Mouse (Mus musculus) stomach, embryonic 14.5 days (tissue): ENCODE measurements around the gene Cacng8. TPM values are rescaled to one million over a fixed set of nuclear protein-coding genes. Genes with fewer than 3 reads are reported as not detected.

ENCODE experiments used
- ATAC-seq: fragments of 200-750 bp; cut with Nextera tagmentation; 2 replicates; pipeline ENCODE4 v1.8.0; 2017; ENCODE audit warnings: low read depth, moderate TSS enrichment; ENCODE audit not compliant: insufficient number of reproducible peaks, insufficient read depth, low FRiP score
- H3K27ac ChIP-seq: fragments of 300-500 bp; sonication (generic); 2 replicates; pipeline ENCODE4 v1.5.1; 2014; ENCODE audit warnings: mild to moderate bottlenecking, low read length, moderate library complexity, mixed read lengths
- H3K27me3 ChIP-seq: fragments of 300-500 bp; sonication (generic); 2 replicates; pipeline ENCODE4 v1.6.1; 2014; ENCODE audit warnings: low read length, control low read depth, mixed read lengths; ENCODE audit not compliant: control insufficient read depth, insufficient read depth
- H3K36me3 ChIP-seq: fragments of 300-500 bp; sonication (generic); 2 replicates; pipeline ENCODE4 v1.6.1; 2014; ENCODE audit warnings: mild to moderate bottlenecking, control low read depth, low read length, moderate library complexity, mixed read lengths; ENCODE audit not compliant: control insufficient read depth, insufficient read depth
- H3K4me1 ChIP-seq: fragments of 300-500 bp; sonication (generic); 2 replicates; pipeline ENCODE4 v1.6.1; 2014; ENCODE audit warnings: low read length, control low read depth, mixed read lengths; ENCODE audit not compliant: control insufficient read depth, insufficient read depth
- H3K4me2 ChIP-seq: fragments of 300-500 bp; sonication (generic); replicated peaks from 2 replicates; pipeline ENCODE4 v1.6.1; 2014; ENCODE audit warnings: low read depth, low read length, control low read depth
- H3K4me3 ChIP-seq: fragments of 300-500 bp; sonication (generic); 2 replicates; pipeline ENCODE4 v1.5.1; 2014; ENCODE audit warnings: low read depth, low read length, control low read depth
- H3K9ac ChIP-seq: fragments of 300-500 bp; sonication (generic); replicated peaks from 2 replicates; pipeline ENCODE4 v1.6.1; 2014; ENCODE audit warnings: low read depth, mild to moderate bottlenecking, control low read depth, low read length, moderate library complexity, mixed read lengths
- H3K9me3 ChIP-seq: fragments of 300-500 bp; sonication (generic); 2 replicates; pipeline ENCODE4 v1.6.1; 2016; ENCODE audit warnings: low read depth, low read length, control low read depth; ENCODE audit not compliant: control insufficient read depth
- WGBS: fragments of 180-500 bp; shearing (Covaris S2); extraction: QIAGEN DNeasy Blood & Tissue Kit; methylation state at CpG from one replicate; pipeline ENCODE4 v1.1.7; 2014; 5-methylcytosine and 5-hydroxymethylcytosine counted together
- polyA plus RNA-seq: library from polyadenylated mRNA; unstranded; fragments of >200 nt; fragmentation: Nextera tagmentation; extraction: Ambion mirVana; gene quantifications from 2 replicates; pipeline ENCODE4 v1.2.1, GENCODE M21; 2014

The Cacng8 gene
- polyA plus RNA-seq, 1 experiment from 2014 or later = 2.8 TPM

GRCm38 (mm10) chr7:3447026-3447425 lies 56.5 kb downstream of the Cacng8 start:
- Histone ChIP-seq H3K27ac (no peak overlapping the region), H3K4me3 (no peak overlapping the region), H3K9ac (no peak overlapping the region), H3K27me3 (no peaks in the 10 kb centered on the region), H3K4me2 (no peak overlapping the region), H3K4me1 (no peaks in the 10 kb centered on the region), H3K36me3 (no peaks in the 10 kb centered on the region), H3K9me3 (no peaks in the 10 kb centered on the region)
- 80% methylated on average over 4 of the region's 4 CpGs for WGBS
- ATAC-seq = no peak

GRCm38 (mm10) chr7:3448737-3449454 lies 58.4 kb downstream of the Cacng8 start:
- H3K4me2 ChIP-seq = no peak overlapping the region
- ATAC-seq = 0 out of 2 replicates have a peak, but pooled peaks have one; percentile 64
- WGBS = 21% methylated on average over 15 of the region's 15 CpGs

GRCm38 (mm10) chr7:3450671-3451070 lies 60.2 kb downstream of the Cacng8 start:
- Histone ChIP-seq H3K27me3 (no peaks in the 10 kb centered on the region), H3K4me3 (no peak overlapping the region), H3K27ac (no peak overlapping the region), H3K4me2 (no peak overlapping the region), H3K9ac (no peak overlapping the region), H3K4me1 (no peaks in the 10 kb centered on the region), H3K9me3 (no peaks in the 10 kb centered on the region), H3K36me3 (no peaks in the 10 kb centered on the region)
- 48% methylated on average over 5 of the region's 5 CpGs for WGBS
- ATAC-seq = no peak

More at GRCm38 (mm10) chr7:3448737-3449454, 58.4 kb downstream of the Cacng8 start:
- Histone ChIP-seq H3K9me3 (no peaks in the 10 kb centered on the region), H3K4me1 (no peaks in the 10 kb centered on the region), H3K4me3 (no peak overlapping the region), H3K9ac (no peak overlapping the region), H3K27me3 (no peaks in the 10 kb centered on the region), H3K36me3 (no peaks in the 10 kb centered on the region), H3K27ac (no peak overlapping the region)

GRCm38 (mm10) chr7:3451161-3451560 lies 60.7 kb downstream of the Cacng8 start:
- H3K4me3 ChIP-seq = no peak overlapping the region
- H3K4me1 ChIP-seq = no peaks in the 10 kb centered on the region
- no peaks in the 10 kb centered on the region for H3K27me3 ChIP-seq
- H3K27ac ChIP-seq = no peak overlapping the region
- 18% methylated on average over 6 of the region's 6 CpGs for WGBS
- no peaks in the 10 kb centered on the region for H3K36me3 ChIP-seq
- H3K9me3 ChIP-seq = no peaks in the 10 kb centered on the region
- H3K4me2 ChIP-seq = no peak overlapping the region
- no peak overlapping the region for H3K9ac ChIP-seq
- no peak for ATAC-seq

GRCm38 (mm10) chr7:3452821-3453485 lies 62.5 kb downstream of the Cacng8 start:
- Histone ChIP-seq H3K27me3 (no peaks in the 10 kb centered on the region), H3K4me1 (no peaks in the 10 kb centered on the region), H3K36me3 (no peaks in the 10 kb centered on the region), H3K27ac (no peak overlapping the region), H3K4me2 (no peak overlapping the region), H3K4me3 (no peak overlapping the region), H3K9me3 (no peaks in the 10 kb centered on the region), H3K9ac (no peak overlapping the region)
- WGBS = 45% methylated on average over 12 of the region's 12 CpGs
- no peak for ATAC-seq

- Histone ChIP-seq H3K4me2 (no peak overlapping the region), H3K36me3 (no peaks in the 10 kb centered on the region), H3K4me1 (no peaks in the 10 kb centered on the region), H3K27me3 (no peaks in the 10 kb centered on the region), H3K9me3 (no peaks in the 10 kb centered on the region), H3K27ac (no peak overlapping the region), H3K4me3 (no peak overlapping the region), H3K9ac (no peak overlapping the region)
- WGBS = 53% methylated on average over 10 of the region's 11 CpGs
- ATAC-seq = no peak
Observed at GRCm38 (mm10) chr7:3453486-3454183, 63.2 kb downstream of the Cacng8 start.

GRCm38 (mm10) chr7:3457111-3457840 lies 66.8 kb downstream of the Cacng8 start:
- Histone ChIP-seq H3K9ac (no peak overlapping the region), H3K27me3 (no peaks in the 10 kb centered on the region), H3K4me2 (no peak overlapping the region), H3K9me3 (no peaks in the 10 kb centered on the region), H3K4me1 (no peaks in the 10 kb centered on the region), H3K27ac (no peak overlapping the region), H3K36me3 (no peaks in the 10 kb centered on the region), H3K4me3 (no peak overlapping the region)
- ATAC-seq = no peak
- 88% methylated on average over 10 of the region's 10 CpGs for WGBS

- WGBS = 73% methylated on average over 9 of the region's 9 CpGs
Observed at GRCm38 (mm10) chr7:3457841-3458217, 67.3 kb downstream of the Cacng8 start.

More at GRCm38 (mm10) chr7:3457841-3458217, 67.3 kb downstream of the Cacng8 start:
- ATAC-seq = no peak
- Histone ChIP-seq H3K27me3 (no peaks in the 10 kb centered on the region), H3K9me3 (no peaks in the 10 kb centered on the region), H3K4me2 (no peak overlapping the region), H3K9ac (no peak overlapping the region), H3K4me3 (no peak overlapping the region), H3K36me3 (no peaks in the 10 kb centered on the region), H3K27ac (no peak overlapping the region), H3K4me1 (no peaks in the 10 kb centered on the region)
